Mouse (Mus musculus) lung, embryonic 14.5 days (tissue): Measurements from ENCODE around the gene Gprin2. TPM values are rescaled to one million over a fixed set of nuclear protein-coding genes. Genes with fewer than 3 reads are reported as not detected.

Source experiments
- ATAC-seq: fragments of 200-750 bp; cut with Nextera tagmentation; 2 replicates; pipeline ENCODE4 v1.8.0; 2017; ENCODE audit warnings: mild to moderate bottlenecking, moderate TSS enrichment, moderate library complexity; ENCODE audit not compliant: insufficient read depth
- DNase-seq: peaks from one replicate; pipeline ENCODE4 v3.0.0-alpha.2; 2015
- H3K27ac ChIP-seq: fragments of 300-500 bp; sonication (generic); 2 replicates; pipeline ENCODE4 v1.5.1; 2014; ENCODE audit warnings: low read depth, mild to moderate bottlenecking, moderate library complexity
- H3K27me3 ChIP-seq: fragments of 300-500 bp; sonication (generic); 2 replicates; pipeline ENCODE4 v1.6.1; 2014; ENCODE audit warnings: low read length, control low read depth; ENCODE audit not compliant: insufficient read depth
- H3K36me3 ChIP-seq: fragments of 300-500 bp; sonication (generic); 2 replicates; pipeline ENCODE4 v1.6.1; 2014; ENCODE audit warnings: control low read depth; ENCODE audit not compliant: insufficient read depth
- H3K4me1 ChIP-seq: fragments of 300-500 bp; sonication (generic); 2 replicates; pipeline ENCODE4 v1.6.1; 2014; ENCODE audit warnings: antibody characterized with exemption, control low read depth; ENCODE audit not compliant: insufficient read depth
- H3K4me2 ChIP-seq: fragments of 300-500 bp; sonication (generic); 2 replicates; pipeline ENCODE4 v1.6.1; 2014; ENCODE audit warnings: mild to moderate bottlenecking
- H3K4me3 ChIP-seq: fragments of 300-500 bp; sonication (generic); 2 replicates; pipeline ENCODE4 v1.5.1; 2014; ENCODE audit warnings: low read depth, low read length
- H3K9ac ChIP-seq: fragments of 300-500 bp; sonication (generic); 2 replicates; pipeline ENCODE4 v1.6.1; 2014
- H3K9me3 ChIP-seq: fragments of 300-500 bp; sonication (generic); 2 replicates; pipeline ENCODE4 v1.6.1; 2016; ENCODE audit warnings: low read depth, low read length, control low read depth
- CTCF ChIP-seq: IDR thresholded peaks from 2 replicates; pipeline ENCODE4 v1.5.1; 2016; ENCODE audit warnings: antibody characterized with exemption, low read depth
- WGBS: fragments of 180-500 bp; shearing (Covaris S2); extraction: QIAGEN DNeasy Blood & Tissue Kit; methylation state at CpG from one replicate; pipeline ENCODE4 v1.1.7; 2014; 5-methylcytosine and 5-hydroxymethylcytosine counted together
- polyA plus RNA-seq: library from polyadenylated mRNA; unstranded; fragments of >200 nt; fragmentation: Nextera tagmentation; extraction: Ambion mirVana; gene quantifications from 2 replicates; pipeline ENCODE4 v1.2.1, GENCODE M21; 2014

The Gprin2 gene
- 0.18 and 0.19 TPM in 2 replicates for polyA plus RNA-seq

- peak; percentile 8 for DNase-seq
- no peaks in the 10 kb centered on the region for H3K9me3 ChIP-seq
These were observed at the start of gene Gprin2 for GRCm38 (mm10) chr14:34201231-34202035. TSS of gene Gprin2 (minus strand) at chr14:34201653.

DNA sequence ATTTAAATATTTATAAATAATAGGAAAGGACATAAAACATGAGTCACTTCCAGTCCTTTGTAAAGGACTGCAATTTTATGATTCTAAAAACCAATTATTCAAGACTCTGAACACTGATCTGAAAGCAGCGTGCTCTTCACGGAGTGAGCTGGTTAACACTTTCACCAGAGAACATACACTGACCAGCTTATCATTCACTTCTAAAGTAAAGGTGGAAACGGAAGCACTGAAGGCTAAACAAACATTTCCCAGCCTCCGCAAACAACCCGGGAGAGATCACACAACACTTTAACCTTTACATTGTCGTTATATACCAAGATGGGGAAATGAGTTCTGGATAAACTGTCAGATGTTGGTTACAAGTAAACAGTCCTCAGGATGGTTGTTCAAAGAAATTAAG, 39.2 kb upstream of the Gprin2 start:
- no peak for DNase-seq
- H3K9me3 ChIP-seq = peaks cover 3% of the 10 kb centered on the region; the same call in 1 of the 2 replicates
- H3K27ac ChIP-seq = no peak overlapping the region
- no peak for ATAC-seq
- no peak overlapping the region for H3K4me2 ChIP-seq
- no peaks in the 10 kb centered on the region for H3K4me1 ChIP-seq
- no peaks in the 10 kb centered on the region for H3K36me3 ChIP-seq
- TF ChIP-seq CTCF = no peak
- H3K9ac ChIP-seq = no peak overlapping the region
- no peaks in the 10 kb centered on the region for H3K27me3 ChIP-seq
- WGBS = 38% methylated on average over 6 of the region's 6 CpGs
- no peak overlapping the region for H3K4me3 ChIP-seq

More at GRCm38 (mm10) chr14:34201231-34202035, at the start of gene Gprin2:
- no peak within 1 kb of the TSS for H3K27ac ChIP-seq
- 0 out of 2 replicates have a peak, but pooled peaks cover 2% of the 10 kb centered on the region for H3K27me3 ChIP-seq
- H3K36me3 ChIP-seq = no peaks in the 10 kb centered on the region
- ATAC-seq = peak; percentile 68; the same call in 1 of the 2 replicates
- H3K4me2 ChIP-seq = peak within 1 kb of the TSS; percentile 99
- H3K4me1 ChIP-seq = no peaks in the 10 kb centered on the region
- peak within 1 kb of the TSS; percentile 50 for H3K9ac ChIP-seq
- 6% methylated on average over 47 of the region's 52 CpGs for WGBS
- TF ChIP-seq CTCF = no peak
- peak within 1 kb of the TSS; percentile 63 for H3K4me3 ChIP-seq

GRCm38 (mm10) chr14:34240263-34240662, 38.8 kb upstream of the Gprin2 start:
- Histone ChIP-seq H3K36me3 (no peaks in the 10 kb centered on the region), H3K4me1 (no peaks in the 10 kb centered on the region), H3K27me3 (no peaks in the 10 kb centered on the region), H3K9me3 (peaks cover 3% of the 10 kb centered on the region; the same call in 1 of the 2 replicates), H3K4me3 (no peak overlapping the region), H3K4me2 (no peak overlapping the region), H3K27ac (no peak overlapping the region), H3K9ac (no peak overlapping the region)
- DNase-seq (no peak), ATAC-seq (no peak)
- TF ChIP-seq CTCF = no peak
- 48% methylated on average over 10 of the region's 10 CpGs for whole genome bisulfite sequencing

GRCm38 (mm10) chr14:34234630-34235380, 33.4 kb upstream of the Gprin2 start:
- H3K4me2 ChIP-seq = peak overlapping the region; percentile 70
- no peaks in the 10 kb centered on the region for H3K4me1 ChIP-seq
- H3K9ac ChIP-seq = peak overlapping the region; percentile 17; the same call in 1 of the 2 replicates
- H3K4me3 ChIP-seq = peak overlapping the region; percentile 25
- H3K9me3 ChIP-seq = no peaks in the 10 kb centered on the region
- 6% methylated on average over 16 of the region's 16 CpGs for WGBS
- ATAC-seq = peak; percentile 99
- no peaks in the 10 kb centered on the region for H3K36me3 ChIP-seq
- TF ChIP-seq CTCF = peak; percentile 95
- H3K27me3 ChIP-seq = no peaks in the 10 kb centered on the region
- peak; percentile 91 for DNase-seq
- H3K27ac ChIP-seq = no peak overlapping the region

DNA sequence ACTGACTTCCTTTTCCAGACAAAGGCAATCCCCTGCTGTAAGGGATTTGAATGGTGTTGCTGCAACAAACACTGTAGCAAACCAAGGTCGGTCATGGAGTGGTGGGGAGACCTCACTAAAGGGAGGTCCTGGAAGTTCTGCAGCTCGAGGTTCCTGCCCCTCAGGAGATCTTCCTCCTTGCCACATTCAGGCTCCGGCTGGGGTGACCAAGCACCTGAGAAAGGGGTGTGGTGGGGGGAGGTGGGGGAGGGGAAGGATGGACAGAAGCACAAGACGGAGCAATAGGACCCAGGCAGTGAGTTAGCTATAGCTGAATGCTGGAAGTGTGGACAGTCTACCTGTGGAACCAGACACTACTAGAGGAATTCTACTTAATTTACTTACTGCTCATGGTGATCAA, 32.4 kb upstream of the Gprin2 start:
- Histone ChIP-seq H3K4me3 (no peak overlapping the region), H3K4me1 (no peaks in the 10 kb centered on the region), H3K9me3 (no peaks in the 10 kb centered on the region), H3K27me3 (no peaks in the 10 kb centered on the region), H3K4me2 (no peak overlapping the region), H3K9ac (no peak overlapping the region), H3K36me3 (no peaks in the 10 kb centered on the region), H3K27ac (no peak overlapping the region)
- TF ChIP-seq CTCF = no peak
- 76% methylated on average over 4 of the region's 4 CpGs for WGBS
- ATAC-seq = no peak
- DNase-seq = no peak

DNA sequence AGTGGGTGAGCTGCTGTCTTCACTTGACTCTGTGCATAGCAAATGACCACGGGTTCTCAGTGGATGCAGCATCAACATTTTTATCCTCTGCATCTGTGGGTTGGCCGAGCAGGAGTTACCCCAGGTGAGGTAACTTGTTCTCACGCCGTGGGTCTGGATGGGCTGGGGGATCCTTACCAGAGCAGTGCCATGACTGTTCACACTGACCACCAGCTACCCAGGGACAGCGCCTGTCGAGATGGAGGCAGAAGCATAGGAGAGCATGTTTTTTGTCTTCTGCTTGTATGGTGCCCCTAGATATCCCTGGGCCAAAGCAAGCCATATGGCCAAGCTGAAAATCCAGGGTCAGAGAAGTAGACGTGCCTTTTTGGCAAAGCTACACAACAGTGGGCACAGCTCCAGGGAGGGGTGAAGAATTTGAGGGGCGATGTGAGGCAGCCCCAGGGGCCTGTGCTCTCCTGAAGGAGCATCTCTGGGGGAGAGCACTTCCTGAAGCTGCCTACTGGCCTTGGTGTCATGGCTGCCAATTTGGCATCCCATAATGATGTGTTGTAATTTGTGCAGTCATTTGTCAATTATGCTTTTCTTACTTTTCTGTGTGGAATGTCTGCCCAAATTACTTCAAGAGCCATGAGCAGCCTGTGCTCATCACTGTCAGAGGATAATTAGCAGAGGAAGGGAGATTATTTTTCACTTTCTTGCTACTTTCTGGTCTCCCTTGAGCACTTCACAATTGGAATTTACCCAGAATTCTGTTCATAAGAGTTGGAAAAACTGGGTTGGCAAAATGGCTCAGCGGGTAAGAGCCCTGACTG, 31.6 kb upstream of the Gprin2 start:
- Histone ChIP-seq H3K4me3 (no peak overlapping the region), H3K27me3 (no peaks in the 10 kb centered on the region), H3K9me3 (no peaks in the 10 kb centered on the region), H3K27ac (no peak overlapping the region), H3K36me3 (no peaks in the 10 kb centered on the region), H3K9ac (no peak overlapping the region), H3K4me2 (no peak overlapping the region), H3K4me1 (no peaks in the 10 kb centered on the region)
- WGBS = 77% methylated on average over 9 of the region's 9 CpGs
- DNase-seq (peak; percentile 33), ATAC-seq (no peak)
- TF ChIP-seq CTCF = no peak
